Mouse (Mus musculus) CH12.LX (cell line): Measurements from ENCODE around the gene Adh6b. TPM values are rescaled to one million over a fixed set of nuclear protein-coding genes. Genes with fewer than 3 reads are reported as not detected.

Experiments
- DNase-seq: peaks from one replicate; pipeline ENCODE4 v3.0.0-alpha.2; 2013; ENCODE audit errors: extremely low read depth
- H3K27ac ChIP-seq: 2 replicates; pipeline ENCODE4 v1.5.1; 2012; ENCODE audit warnings: low read depth, mild to moderate bottlenecking, control low read depth, moderate library complexity; ENCODE audit not compliant: insufficient read depth
- H3K27me3 ChIP-seq: replicated peaks from 2 replicates; pipeline ENCODE3; 2012; ENCODE audit warnings: inconsistent platforms
- H3K36me3 ChIP-seq, 2 experiments: replicated peaks in 1 of 2; 2 replicates each; pipeline versions ENCODE3 to v1.6.1; 2012; ENCODE audit warnings: inconsistent platforms in 1 of 2, low read length in 1 of 2, mild to moderate bottlenecking in 1 of 2, mixed read lengths in 1 of 2, moderate library complexity in 1 of 2; ENCODE audit not compliant: control insufficient read depth in 1 of 2, insufficient read depth in 1 of 2
- H3K4me1 ChIP-seq, 2 experiments: 2 replicates each; pipeline ENCODE4 v1.6.1; 2012; ENCODE audit warnings: inconsistent platforms in 1 of 2, moderate library complexity in 1 of 2; ENCODE audit not compliant: insufficient read depth in 2 of 2, control insufficient read depth in 1 of 2
- H3K4me2 ChIP-seq: 2 replicates; pipeline ENCODE4 v1.6.1; 2012; ENCODE audit warnings: low read depth, mild to moderate bottlenecking, control low read depth; ENCODE audit not compliant: poor library complexity, insufficient read depth, severe bottlenecking
- H3K4me3 ChIP-seq, 3 experiments: fragments of 150-350 bp in 1 of 3; sonication (generic) in 1 of 3; replicated peaks in 1 of 3; 2 replicates each; pipeline versions ENCODE3 to v1.5.1; 2011 to 2012; ENCODE audit warnings: low read depth in 2 of 3, low read length in 2 of 3, mild to moderate bottlenecking in 2 of 3, moderate library complexity in 2 of 3, control low read depth in 1 of 3, improper control_type of control experiment in 1 of 3, inconsistent platforms in 1 of 3, mixed read lengths in 1 of 3; ENCODE audit not compliant: poor library complexity in 1 of 3
- H3K79me2 ChIP-seq: replicated peaks from 2 replicates; pipeline ENCODE4 v1.6.1; 2012; ENCODE audit warnings: mild to moderate bottlenecking, moderate library complexity; ENCODE audit not compliant: control insufficient read depth, poor library complexity, insufficient read depth, severe bottlenecking; ENCODE audit errors: extremely low read depth
- H3K9ac ChIP-seq: 2 replicates; pipeline ENCODE4 v1.6.1; 2012; ENCODE audit warnings: low read depth, mild to moderate bottlenecking, control low read depth, moderate library complexity; ENCODE audit not compliant: insufficient read depth
- H3K9me3 ChIP-seq: replicated peaks from 2 replicates; pipeline ENCODE3; 2012; ENCODE audit warnings: low read length, inconsistent platforms, mixed read lengths
- CHD1 ChIP-seq: IDR thresholded peaks from 2 replicates; pipeline ENCODE4 v1.6.1; 2012; ENCODE audit warnings: low read depth, low read length, improper control_type of control experiment, inconsistent platforms
- CHD2 ChIP-seq: IDR thresholded peaks from 2 replicates; pipeline ENCODE4 v1.6.1; 2011; ENCODE audit warnings: low read length, improper control_type of control experiment
- E2F4 ChIP-seq: IDR thresholded peaks from 2 replicates; pipeline ENCODE4 v1.6.1; 2011; ENCODE audit warnings: low read depth, low read length, improper control_type of control experiment; ENCODE audit not compliant: insufficient replicate concordance
- ETS1 ChIP-seq: conservative IDR thresholded peaks from 2 replicates; pipeline ENCODE4 v1.6.1; 2012; ENCODE audit warnings: low read depth, mild to moderate bottlenecking, inconsistent platforms, low read length, improper control_type of control experiment, moderate library complexity
- GABPA ChIP-seq: IDR thresholded peaks from 2 replicates; pipeline ENCODE4 v1.6.1; 2012; ENCODE audit warnings: low read depth, low read length, improper control_type of control experiment, inconsistent platforms; ENCODE audit not compliant: insufficient replicate concordance
- JUND ChIP-seq: conservative IDR thresholded peaks from 2 replicates; pipeline ENCODE4 v1.6.1; 2011; ENCODE audit warnings: low read depth, low read length, improper control_type of control experiment
- KAT2A ChIP-seq: IDR thresholded peaks from 2 replicates; pipeline ENCODE4 v1.6.1; 2012; ENCODE audit warnings: low read length, improper control_type of control experiment, inconsistent platforms; ENCODE audit not compliant: insufficient replicate concordance
- MAX ChIP-seq: IDR thresholded peaks from 2 replicates; pipeline ENCODE4 v1.6.1; 2011; ENCODE audit warnings: low read length, improper control_type of control experiment
- MAZ ChIP-seq: IDR thresholded peaks from 2 replicates; pipeline ENCODE4 v1.6.1; 2012; ENCODE audit warnings: low read depth, mild to moderate bottlenecking, inconsistent platforms, low read length, improper control_type of control experiment, moderate library complexity
- MEF2A ChIP-seq: IDR thresholded peaks from 2 replicates; pipeline ENCODE4 v1.6.1; 2014; ENCODE audit warnings: low read depth, mild to moderate bottlenecking, inconsistent platforms, low read length, improper control_type of control experiment, borderline replicate concordance
- MXI1 ChIP-seq: IDR thresholded peaks from 2 replicates; pipeline ENCODE4 v1.6.1; 2011; ENCODE audit warnings: mild to moderate bottlenecking, low read depth, low read length, improper control_type of control experiment
- NELFE ChIP-seq: IDR thresholded peaks from 2 replicates; pipeline ENCODE4 v1.6.1; 2011; ENCODE audit warnings: low read depth, low read length, improper control_type of control experiment
- NRF1 ChIP-seq: IDR thresholded peaks from 2 replicates; pipeline ENCODE4 v1.6.1; 2014; ENCODE audit warnings: low read depth, mild to moderate bottlenecking, inconsistent platforms, low read length, improper control_type of control experiment, moderate library complexity
- PAX5 ChIP-seq: IDR thresholded peaks from 2 replicates; pipeline ENCODE4 v1.6.1; 2012; ENCODE audit warnings: low read length, inconsistent platforms, mixed read lengths
- POLR2A ChIP-seq: IDR thresholded peaks from 2 replicates; pipeline ENCODE4 v1.6.1; 2011; ENCODE audit warnings: low read depth, mild to moderate bottlenecking, improper control_type of control experiment, low read length
- SIN3A ChIP-seq: IDR thresholded peaks from 2 replicates; pipeline ENCODE4 v1.6.1; 2012; ENCODE audit warnings: low read length, improper control_type of control experiment, inconsistent platforms
- SMC3 ChIP-seq: IDR thresholded peaks from 2 replicates; pipeline ENCODE4 v1.6.1; 2011; ENCODE audit warnings: low read depth, low read length, improper control_type of control experiment
- UBTF ChIP-seq: IDR thresholded peaks from 2 replicates; pipeline ENCODE4 v1.6.1; 2012; ENCODE audit warnings: low read depth, mild to moderate bottlenecking, inconsistent platforms, low read length, improper control_type of control experiment, moderate library complexity
- USF1 ChIP-seq: IDR thresholded peaks from 2 replicates; pipeline ENCODE4 v1.6.1; 2014; ENCODE audit warnings: low read depth, mild to moderate bottlenecking, inconsistent platforms, low read length, improper control_type of control experiment
- USF2 ChIP-seq: conservative IDR thresholded peaks from 2 replicates; pipeline ENCODE4 v1.6.1; 2011; ENCODE audit warnings: low read depth, low read length, improper control_type of control experiment
- ZC3H11A ChIP-seq: IDR thresholded peaks from 2 replicates; pipeline ENCODE4 v1.6.1; 2012; ENCODE audit warnings: low read depth, mild to moderate bottlenecking, inconsistent platforms, low read length, improper control_type of control experiment
- ZKSCAN1 ChIP-seq: IDR thresholded peaks from 2 replicates; pipeline ENCODE4 v1.6.1; 2012; ENCODE audit warnings: low read depth, inconsistent platforms, low read length, improper control_type of control experiment, borderline replicate concordance
- ZMIZ1 ChIP-seq: IDR thresholded peaks from 2 replicates; pipeline ENCODE4 v1.6.1; 2012; ENCODE audit warnings: low read depth, mild to moderate bottlenecking, inconsistent platforms, low read length, improper control_type of control experiment
- dilution Hi-C: fragments of 300-500 bp; cut with MboI; formaldehyde crosslinking; loops from 2 replicates; pipeline ENCODE4 v1.14.3; 2020; ENCODE audit warnings: low sequenced_read_pairs; ENCODE audit not compliant: extremely low pct_unique_long_range_greater_than_20kb, extremely low pct_ligation_motif_present
- in situ Hi-C: fragments of 300-500 bp; cut with MboI; formaldehyde crosslinking; loops from 3 replicates; pipeline ENCODE4 v1.14.3; 2019; ENCODE audit warnings: low sequenced_read_pairs, low pct_ligation_motif_present, low pct_unique_long_range_greater_than_20kb, mixed read lengths
- polyA plus RNA-seq: library from polyadenylated mRNA; unstranded; fragments of >175 nt; gene quantifications from 2 replicates; pipeline ENCODE4 v1.2.1, GENCODE M21; 2012; ENCODE audit warnings: low read depth; ENCODE audit not compliant: insufficient read length
- total RNA-seq, 2 experiments: library from RNA; depleted of rRNA; stranded (reverse); fragments of 300-350 nt in 1 of 2; fragments of >200 nt in 1 of 2; gene quantifications; 2 replicates each; pipeline ENCODE4 v1.2.3; 2012 to 2014

Gene Adh6b
- total and polyA plus RNA-seq, 3 experiments: not detected

GRCm38 (mm10) chr3:138405840-138406239 is 64.3 kb downstream of the Adh6b start:
- Histone ChIP-seq H3K9ac (no peak overlapping the region), H3K27me3 (no peaks in the 10 kb centered on the region), H3K79me2 (no peaks in the 10 kb centered on the region), H3K4me3 (no peak overlapping the region), H3K27ac (no peak overlapping the region), H3K9me3 (peaks cover 4% of the 10 kb centered on the region), H3K4me2 (no peak overlapping the region), H3K36me3 (no peaks in the 10 kb centered on the region), H3K4me1 (no peaks in the 10 kb centered on the region)
- dilution Hi-C loops (no loop called here), in situ Hi-C loops (no loop called here)
- TF ChIP-seq POLR2A (no peak), MEF2A (no peak), MXI1 (no peak), ETS1 (no peak), MAZ (no peak), ZKSCAN1 (no peak), MAX (no peak), SIN3A (no peak), ZC3H11A (no peak), UBTF (no peak), E2F4 (no peak), USF1 (no peak), JUND (no peak), ZMIZ1 (no peak), NRF1 (no peak)
- DNase-seq: no peak

GRCm38 (mm10) chr3:138407920-138408319 is 66.3 kb downstream of the Adh6b start:
- in situ Hi-C loops: no loop called here
- dilution Hi-C loops: no loop called here
- no peaks in the 10 kb centered on the region for H3K27me3 ChIP-seq

More at GRCm38 (mm10) chr3:138407920-138408319, 66.3 kb downstream of the Adh6b start:
- H3K27ac ChIP-seq: no peak overlapping the region
- TF ChIP-seq CHD1: no peak
- TF ChIP-seq KAT2A: no peak
- TF ChIP-seq PAX5: no peak
- TF ChIP-seq CHD2: no peak
- no peak for TF ChIP-seq JUND
- TF ChIP-seq MAZ: no peak
- TF ChIP-seq MAX: no peak
- TF ChIP-seq SIN3A: no peak
- no peak for TF ChIP-seq GABPA
- TF ChIP-seq POLR2A: no peak
- TF ChIP-seq NELFE: no peak
- TF ChIP-seq USF2: no peak
- no peak for TF ChIP-seq SMC3
- TF ChIP-seq, all 38 proteins: peak for 0
- Histone ChIP-seq H3K79me2 (no peaks in the 10 kb centered on the region), H3K4me1 (no peaks in the 10 kb centered on the region), H3K4me3 (no peak overlapping the region), H3K9ac (no peak overlapping the region), H3K4me2 (no peak overlapping the region), H3K36me3 (no peaks in the 10 kb centered on the region), H3K9me3 (peaks cover 4% of the 10 kb centered on the region)
- no peak for DNase-seq

Other genes starting within 250 kb of the Adh6b start
- 38.0 and 43.9 TPM in 2 replicates for gene Trmt10a, start 198.3 kb upstream of the Adh6b start, total RNA-seq (2012; rRNA removed)
- 31.6 and 33.1 TPM in 2 replicates for gene Trmt10a, start 198.3 kb upstream of the Adh6b start, total RNA-seq (2014; rRNA removed)
- 65.7 and 90.4 TPM in 2 replicates for gene Trmt10a, start 198.3 kb upstream of the Adh6b start, polyA plus RNA-seq
- gene Mttp, start 196.8 kb upstream of the Adh6b start, total RNA-seq (2012; rRNA removed): 4.0 and 4.5 TPM in 2 replicates
- 6.2 and 6.3 TPM in 2 replicates for gene Mttp, start 196.8 kb upstream of the Adh6b start, total RNA-seq (2014; rRNA removed)
- gene Mttp, start 196.8 kb upstream of the Adh6b start, polyA plus RNA-seq: 5.9 and 6.0 TPM in 2 replicates
- not detected in 2 replicates for gene 4930579F01Rik, start 147.9 kb upstream of the Adh6b start, total RNA-seq (2012; rRNA removed)
- not detected in 2 replicates for gene 4930579F01Rik, start 147.9 kb upstream of the Adh6b start, total RNA-seq (2014; rRNA removed)
- not detected in 2 replicates for gene 4930579F01Rik, start 147.9 kb upstream of the Adh6b start, polyA plus RNA-seq
- not detected in 2 replicates for gene Adh7, start 124.0 kb upstream of the Adh6b start, total RNA-seq (2012; rRNA removed)
- gene Adh7, start 124.0 kb upstream of the Adh6b start, total RNA-seq (2014; rRNA removed): not detected in 2 replicates
- not detected in 2 replicates for gene Adh7, start 124.0 kb upstream of the Adh6b start, polyA plus RNA-seq
- 0.13 TPM in 1 of 2 replicates, not detected in the other for gene Adh1, start 80.8 kb upstream of the Adh6b start, total RNA-seq (2012; rRNA removed)
- not detected in 2 replicates for gene Adh1, start 80.8 kb upstream of the Adh6b start, total RNA-seq (2014; rRNA removed)
- gene Adh1, start 80.8 kb upstream of the Adh6b start, polyA plus RNA-seq: not detected in 2 replicates
- gene Adh6a, start 28.5 kb upstream of the Adh6b start, total RNA-seq (2012; rRNA removed): not detected in 2 replicates
- gene Adh6a, start 28.5 kb upstream of the Adh6b start, total RNA-seq (2014; rRNA removed): not detected in 2 replicates
- not detected in 2 replicates for gene Adh6a, start 28.5 kb upstream of the Adh6b start, polyA plus RNA-seq
- gene Adh4, start 73.7 kb downstream of the Adh6b start, total RNA-seq (2012; rRNA removed): 0.21 and 0.25 TPM in 2 replicates
- not detected in 2 replicates for gene Adh4, start 73.7 kb downstream of the Adh6b start, total RNA-seq (2014; rRNA removed)
- gene Adh4, start 73.7 kb downstream of the Adh6b start, polyA plus RNA-seq: not detected in 2 replicates
- gene Adh5, start 101.3 kb downstream of the Adh6b start, total RNA-seq (2012; rRNA removed): 384 TPM in 2 replicates
- gene Adh5, start 101.3 kb downstream of the Adh6b start, total RNA-seq (2014; rRNA removed): 468 and 489 TPM in 2 replicates
- 487 and 508 TPM in 2 replicates for gene Adh5, start 101.3 kb downstream of the Adh6b start, polyA plus RNA-seq
- 77.9 and 97.6 TPM in 2 replicates for gene Metap1, start 147.7 kb downstream of the Adh6b start, total RNA-seq (2012; rRNA removed)
- 163 and 183 TPM in 2 replicates for gene Metap1, start 147.7 kb downstream of the Adh6b start, total RNA-seq (2014; rRNA removed)
- 143 and 154 TPM in 2 replicates for gene Metap1, start 147.7 kb downstream of the Adh6b start, polyA plus RNA-seq
- gene Eif4e, start 184.4 kb downstream of the Adh6b start, total RNA-seq (2012; rRNA removed): 490 and 629 TPM in 2 replicates
- 590 and 677 TPM in 2 replicates for gene Eif4e, start 184.4 kb downstream of the Adh6b start, total RNA-seq (2014; rRNA removed)
- 850 and 889 TPM in 2 replicates for gene Eif4e, start 184.4 kb downstream of the Adh6b start, polyA plus RNA-seq